Mouse (Mus musculus): ENCODE measurements at regions not wholly inside any gene's neighbourhood (a gene's known extent, or its start where the extent isn't known, plus 50 kb on each side); places are given as distances from the start of the nearest gene placed in this dataset.

- TF ChIP-seq CTCF (IDR thresholded peaks at IDR 0.05; ENCODE audit: control insufficient read depth, insufficient read depth, insufficient replicate concordance, low read depth, low read length) (no peak), POLR2A (IDR thresholded peaks at IDR 0.05; ENCODE audit: control insufficient read depth, low read depth, low read length) (no peak)
Observed at GRCm38 (mm10) chr10:53456027-53456713, 76.4 kb upstream of the Cep85l start.
